Mouse (Mus musculus): ENCODE results near the gene Adam11. TPM values are rescaled to one million over a fixed set of nuclear protein-coding genes. Genes with fewer than 3 reads are reported as not detected.

The Adam11 gene
- total and polyA plus RNA-seq, 2 experiments from 2014 or later = 3.2 to 13.6 TPM

GRCm38 (mm10) chr11:102744746-102745145 lies 16.5 kb upstream of the Adam11 start:
- H3K9ac ChIP-seq (replicated peaks; ENCODE audit: low read depth, low read length) = no peak overlapping the region
- no peak for ATAC-seq (ENCODE audit: insufficient read depth, low read depth)
- WGBS = 74% methylated on average over 3 of the region's 3 CpGs

GRCm38 (mm10) chr11:102747866-102748265 lies 13.4 kb upstream of the Adam11 start:
- TF ChIP-seq CTCF (IDR thresholded peaks at IDR 0.05; ENCODE audit: low read depth) (no peak), EP300 (IDR thresholded peaks at IDR 0.05; ENCODE audit: low read depth) (no peak)
- no peak overlapping the region for H3K9ac ChIP-seq (replicated peaks; ENCODE audit: low read depth, low read length)

More at GRCm38 (mm10) chr11:102744746-102745145, 16.5 kb upstream of the Adam11 start:
- Histone ChIP-seq H3K27me3 (ENCODE audit: control insufficient read depth, insufficient read depth, low read length) (no peaks in the 10 kb centered on the region), H3K27ac (ENCODE audit: low read depth) (no peak overlapping the region), H3K9me3 (replicated peaks; ENCODE audit: control insufficient read depth, low read length) (no peaks in the 10 kb centered on the region), H3K36me3 (replicated peaks; ENCODE audit: control insufficient read depth, insufficient read depth, low read length) (no peaks in the 10 kb centered on the region), H3K4me3 (ENCODE audit: low read depth, low read length) (no peak overlapping the region), H3K4me1 (ENCODE audit: control insufficient read depth, insufficient read depth) (peaks cover under 1% of the 10 kb centered on the region; the same call in 1 of the 2 replicates), H3K4me2 (ENCODE audit: low read depth, low read length) (no peak overlapping the region)
- TF ChIP-seq CTCF (IDR thresholded peaks at IDR 0.05; ENCODE audit: low read depth) = no peak
- TF ChIP-seq EP300 (IDR thresholded peaks at IDR 0.05; ENCODE audit: low read depth) = no peak
- DNase-seq (ENCODE audit: low spot score) = no peak

GRCm38 (mm10) chr11:102748381-102748780 lies 12.9 kb upstream of the Adam11 start:
- no peak overlapping the region for H3K4me3 ChIP-seq (ENCODE audit: low read depth, low read length)
- no peaks in the 10 kb centered on the region for H3K27me3 ChIP-seq (ENCODE audit: control insufficient read depth, insufficient read depth, low read length)
- H3K9ac ChIP-seq (replicated peaks; ENCODE audit: low read depth, low read length) = no peak overlapping the region
- TF ChIP-seq CTCF (IDR thresholded peaks at IDR 0.05; ENCODE audit: low read depth) (no peak), EP300 (IDR thresholded peaks at IDR 0.05; ENCODE audit: low read depth) (no peak)
- ATAC-seq (ENCODE audit: insufficient read depth, low read depth) (no peak), DNase-seq (ENCODE audit: low spot score) (no peak)
- H3K36me3 ChIP-seq (replicated peaks; ENCODE audit: control insufficient read depth, insufficient read depth, low read length) = no peaks in the 10 kb centered on the region
- no peaks in the 10 kb centered on the region for H3K4me1 ChIP-seq (ENCODE audit: control insufficient read depth, insufficient read depth)
- no peaks in the 10 kb centered on the region for H3K9me3 ChIP-seq (replicated peaks; ENCODE audit: control insufficient read depth, low read length)
- no peak overlapping the region for H3K4me2 ChIP-seq (ENCODE audit: low read depth, low read length)
- H3K27ac ChIP-seq (ENCODE audit: low read depth) = no peak overlapping the region
- WGBS = 64% methylated on average over 4 of the region's 4 CpGs

More at GRCm38 (mm10) chr11:102747866-102748265, 13.4 kb upstream of the Adam11 start:
- ATAC-seq (ENCODE audit: insufficient read depth, low read depth) (no peak), DNase-seq (ENCODE audit: low spot score) (no peak)
- Histone ChIP-seq H3K4me1 (ENCODE audit: control insufficient read depth, insufficient read depth) (no peaks in the 10 kb centered on the region), H3K4me2 (ENCODE audit: low read depth, low read length) (no peak overlapping the region), H3K27ac (ENCODE audit: low read depth) (no peak overlapping the region), H3K36me3 (replicated peaks; ENCODE audit: control insufficient read depth, insufficient read depth, low read length) (no peaks in the 10 kb centered on the region), H3K4me3 (ENCODE audit: low read depth, low read length) (no peak overlapping the region), H3K9me3 (replicated peaks; ENCODE audit: control insufficient read depth, low read length) (no peaks in the 10 kb centered on the region), H3K27me3 (ENCODE audit: control insufficient read depth, insufficient read depth, low read length) (no peaks in the 10 kb centered on the region)
- 65% methylated on average over 1 of the region's 1 CpGs for WGBS

GRCm38 (mm10) chr11:102749712-102750111 lies 11.5 kb upstream of the Adam11 start:
- TF ChIP-seq EP300 (IDR thresholded peaks at IDR 0.05; ENCODE audit: low read depth) (no peak), CTCF (IDR thresholded peaks at IDR 0.05; ENCODE audit: low read depth) (no peak)
- Histone ChIP-seq H3K4me1 (ENCODE audit: control insufficient read depth, insufficient read depth) (peaks cover 4% of the 10 kb centered on the region; the same call in 1 of the 2 replicates), H3K27ac (ENCODE audit: low read depth) (no peak overlapping the region), H3K9me3 (replicated peaks; ENCODE audit: control insufficient read depth, low read length) (no peaks in the 10 kb centered on the region), H3K4me3 (ENCODE audit: low read depth, low read length) (no peak overlapping the region), H3K36me3 (replicated peaks; ENCODE audit: control insufficient read depth, insufficient read depth, low read length) (no peaks in the 10 kb centered on the region), H3K27me3 (ENCODE audit: control insufficient read depth, insufficient read depth, low read length) (no peaks in the 10 kb centered on the region), H3K9ac (replicated peaks; ENCODE audit: low read depth, low read length) (no peak overlapping the region), H3K4me2 (ENCODE audit: low read depth, low read length) (no peak overlapping the region)
- DNase-seq (ENCODE audit: low spot score) = no peak
- WGBS = 86% methylated on average over 2 of the region's 2 CpGs
- peak; percentile 32; the same call in 1 of the 2 replicates for ATAC-seq (ENCODE audit: insufficient read depth, low read depth)

- Histone ChIP-seq H3K9ac (replicated peaks; ENCODE audit: low read depth, low read length) (no peak overlapping the region), H3K4me3 (ENCODE audit: low read depth, low read length) (no peak overlapping the region), H3K27me3 (ENCODE audit: control insufficient read depth, insufficient read depth, low read length) (no peaks in the 10 kb centered on the region), H3K9me3 (replicated peaks; ENCODE audit: control insufficient read depth, low read length) (no peaks in the 10 kb centered on the region), H3K27ac (ENCODE audit: low read depth) (no peak overlapping the region; the same call in 1 of the 2 replicates), H3K36me3 (replicated peaks; ENCODE audit: control insufficient read depth, insufficient read depth, low read length) (no peaks in the 10 kb centered on the region), H3K4me1 (ENCODE audit: control insufficient read depth, insufficient read depth) (peaks cover 4% of the 10 kb centered on the region; the same call in 1 of the 2 replicates), H3K4me2 (ENCODE audit: low read depth, low read length) (no peak overlapping the region)
- ATAC-seq (ENCODE audit: insufficient read depth, low read depth) (no peak), DNase-seq (ENCODE audit: low spot score) (no peak)
- 63% methylated on average over 13 of the region's 13 CpGs for WGBS
- TF ChIP-seq EP300 (IDR thresholded peaks at IDR 0.05; ENCODE audit: low read depth) = no peak
- no peak for TF ChIP-seq CTCF (IDR thresholded peaks at IDR 0.05; ENCODE audit: low read depth)
These were observed 8.2 kb upstream of the Adam11 start for GRCm38 (mm10) chr11:102752896-102753590.

All from heart, postnatal 0 days (tissue).